Mouse (Mus musculus) right cerebral cortex, adult 18-20 months (tissue): ENCODE measurements around the gene Runx3.

Experiments
- DNase-seq: peaks from one replicate; pipeline ENCODE4 v3.0.0; 2022; ENCODE audit warnings: mixed read lengths

Gene Runx3

DNA sequence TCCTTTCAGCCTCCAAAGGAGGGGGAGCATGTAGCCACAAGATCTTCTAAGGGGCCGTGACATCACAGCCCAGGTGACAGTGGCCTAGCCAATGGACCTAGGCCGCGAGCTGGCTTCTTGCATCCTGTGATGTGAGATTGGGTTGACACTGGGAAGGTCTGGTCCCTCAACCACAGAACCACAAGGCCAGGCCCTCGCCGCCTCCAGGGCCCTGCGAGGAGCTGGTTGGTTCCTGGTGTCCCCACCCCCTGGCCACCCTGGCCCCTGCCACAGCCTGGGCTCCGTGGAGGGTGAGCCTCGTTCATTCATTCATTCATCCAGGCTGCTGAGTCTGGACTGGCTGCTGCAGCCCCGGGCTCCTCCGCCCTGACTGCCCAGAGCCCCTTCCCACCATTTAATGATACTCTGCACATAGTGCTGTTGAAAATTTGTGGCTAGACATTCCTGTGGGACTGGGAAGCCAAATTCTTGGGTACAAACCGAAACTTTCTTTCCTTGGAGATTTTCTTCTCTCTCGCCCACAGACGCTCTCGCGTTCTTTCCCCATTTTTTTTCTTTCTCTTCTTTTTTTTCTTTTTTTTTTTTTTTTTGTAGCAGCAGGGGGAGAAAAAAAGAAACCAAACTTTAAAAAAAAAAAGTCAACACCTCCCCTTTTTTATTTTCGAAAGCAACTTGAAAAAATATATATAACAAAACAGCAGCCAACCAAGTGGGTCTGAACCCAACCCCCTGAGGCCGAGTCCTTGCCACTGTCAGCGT is at the start of gene Runx3:
Gene Runx3 (plus strand): TSS at position 311 of the 759 bp plus-strand sequence.
- no peak for DNase-seq

- DNase-seq: no peak
Observed at GRCm38 (mm10) chr4:135072671-135073070, 47.8 kb upstream of the Runx3 start.

GRCm38 (mm10) chr4:135073523-135073922 is 46.9 kb upstream of the Runx3 start:
- DNase-seq: no peak

DNA sequence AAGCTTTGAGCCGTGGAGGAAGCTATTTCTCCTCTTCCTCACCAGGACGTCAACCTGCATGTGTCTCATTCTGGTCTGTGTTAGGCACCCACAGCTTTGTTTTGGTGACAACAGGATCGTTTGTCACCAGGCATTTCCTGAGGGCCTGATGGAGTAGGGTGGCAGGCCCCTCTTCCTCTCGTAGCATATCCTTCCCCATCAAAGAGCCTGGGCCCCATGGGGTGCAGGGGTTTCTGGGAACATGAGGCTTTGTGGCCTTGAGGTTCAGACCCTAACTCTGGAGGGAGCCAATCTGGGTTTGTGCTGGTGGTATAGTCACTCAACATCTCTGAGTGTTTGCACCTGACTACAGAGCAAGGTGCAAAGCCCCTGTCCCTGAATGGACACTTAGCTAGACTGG is 45.8 kb upstream of the Runx3 start:
- no peak for DNase-seq

- no peak for DNase-seq
Observed at GRCm38 (mm10) chr4:135075360-135075759, 45.1 kb upstream of the Runx3 start.

GRCm38 (mm10) chr4:135076611-135077010 is 43.8 kb upstream of the Runx3 start:
- DNase-seq: no peak

GRCm38 (mm10) chr4:135077196-135077595 is 43.3 kb upstream of the Runx3 start:
- DNase-seq: no peak

DNA sequence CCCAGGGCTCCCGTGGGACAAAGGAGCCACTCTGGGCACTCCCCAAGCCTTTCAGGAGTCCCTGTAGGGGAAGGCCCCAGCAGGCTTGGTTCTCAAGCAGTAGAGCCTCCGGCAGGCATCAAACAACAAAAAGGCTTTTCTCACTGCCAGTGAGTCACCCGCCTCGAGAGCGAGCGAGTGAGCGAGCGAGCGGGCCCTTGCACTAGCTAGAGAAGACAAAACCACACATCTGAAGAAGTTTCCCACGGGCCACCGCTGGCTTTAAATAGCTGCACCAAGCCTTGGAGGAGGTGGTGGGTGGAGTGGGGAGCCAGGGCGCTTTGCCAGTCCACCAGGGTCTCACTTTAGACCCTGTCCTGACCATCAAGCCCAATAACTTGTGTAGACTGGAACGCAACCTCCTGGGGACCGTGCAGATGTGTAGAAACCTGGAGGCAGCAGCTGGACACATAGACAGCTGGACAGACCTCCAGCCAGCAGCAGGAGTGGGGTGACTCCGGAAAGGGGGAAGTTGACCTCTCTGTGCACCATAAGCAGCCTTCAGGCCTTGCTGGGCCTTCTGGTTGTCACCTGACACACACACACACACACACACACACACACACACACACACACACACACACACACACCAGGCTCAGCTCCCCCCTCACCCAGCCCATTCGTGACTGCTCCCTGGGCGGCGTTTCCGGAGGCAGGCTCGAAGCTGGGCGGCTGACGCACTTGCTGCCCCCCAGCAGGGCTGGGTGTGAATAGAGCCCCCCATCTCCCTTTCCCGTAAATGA is 40.4 kb upstream of the Runx3 start:
- DNase-seq: no peak

- DNase-seq: no peak
Observed at GRCm38 (mm10) chr4:135080641-135080920, 39.9 kb upstream of the Runx3 start.

DNA sequence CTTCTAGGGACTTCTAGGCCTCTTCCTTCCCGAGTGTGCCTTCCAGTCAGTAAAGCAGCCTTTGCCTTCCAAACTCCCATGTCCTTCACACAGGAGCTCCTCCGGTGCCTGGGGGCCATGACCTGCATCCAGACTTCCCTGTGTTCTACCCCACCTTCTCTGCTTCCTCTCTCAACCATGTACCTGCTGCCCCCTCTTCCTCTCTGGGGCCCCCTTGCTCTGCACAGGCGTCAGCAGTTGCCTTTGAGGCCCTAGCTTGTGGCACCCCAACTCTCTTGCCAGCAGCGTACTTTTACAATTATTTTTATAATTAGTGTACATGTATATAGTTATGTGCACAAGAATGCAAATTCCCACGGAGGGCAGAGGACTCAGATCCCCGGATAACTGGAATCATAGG is 37.4 kb upstream of the Runx3 start:
- no peak for DNase-seq

GRCm38 (mm10) chr4:135085077-135085853 is 35.2 kb upstream of the Runx3 start:
- DNase-seq: no peak

- no peak for DNase-seq
Observed at GRCm38 (mm10) chr4:135090613-135091012, 29.8 kb upstream of the Runx3 start.

- no peak for DNase-seq
Observed at GRCm38 (mm10) chr4:135092871-135093270, 27.6 kb upstream of the Runx3 start.

GRCm38 (mm10) chr4:135095693-135096092 is 24.8 kb upstream of the Runx3 start:
- no peak for DNase-seq

- DNase-seq: no peak
Observed at GRCm38 (mm10) chr4:135097910-135098891, 22.3 kb upstream of the Runx3 start.

- DNase-seq: no peak
Observed at GRCm38 (mm10) chr4:135102019-135102740, 18.3 kb upstream of the Runx3 start.

DNA sequence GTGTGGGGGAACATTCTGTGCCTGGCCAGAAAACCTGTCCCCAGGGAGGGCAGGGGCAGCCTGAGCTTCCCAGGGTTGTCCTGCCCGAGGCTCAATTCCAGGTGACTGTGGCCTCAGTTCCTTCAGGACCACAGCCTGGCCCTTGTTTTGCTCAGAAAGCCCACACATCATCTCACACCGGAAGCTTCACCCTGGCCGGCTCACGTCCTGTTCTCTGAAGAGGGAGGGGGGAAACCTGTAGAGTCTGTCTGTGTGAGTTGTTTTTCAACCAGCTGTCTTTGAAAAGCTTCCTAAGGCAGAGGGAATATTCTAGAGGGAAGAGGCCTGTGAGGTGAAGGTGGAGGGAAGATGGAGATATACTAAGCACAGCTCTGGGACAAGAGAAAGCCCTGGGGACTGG is 17.7 kb upstream of the Runx3 start:
- no peak for DNase-seq

DNA sequence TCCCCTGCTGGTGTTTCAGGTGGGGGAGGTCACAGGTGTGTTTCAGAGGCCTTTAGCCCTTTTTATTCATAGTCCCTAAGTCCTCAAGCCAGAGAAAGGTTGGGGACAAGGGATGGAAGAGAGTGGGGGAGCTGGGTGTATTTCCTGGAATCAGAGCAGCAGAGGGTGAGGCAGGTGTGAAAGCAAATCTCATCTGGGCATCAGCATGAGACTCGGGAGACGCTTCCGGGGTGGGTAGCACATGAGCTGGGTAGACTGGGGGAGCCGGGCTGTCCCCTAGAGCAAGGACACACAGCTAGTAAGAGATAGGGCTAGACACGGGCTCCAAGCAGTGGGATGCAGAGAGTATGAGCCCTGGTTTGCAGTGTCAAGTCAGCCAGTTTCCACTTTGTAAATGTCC is 16.7 kb upstream of the Runx3 start:
- no peak for DNase-seq

- no peak for DNase-seq
Observed at GRCm38 (mm10) chr4:135106968-135107367, 13.5 kb upstream of the Runx3 start.

GRCm38 (mm10) chr4:135108666-135109065 is 11.8 kb upstream of the Runx3 start:
- DNase-seq: no peak

DNA sequence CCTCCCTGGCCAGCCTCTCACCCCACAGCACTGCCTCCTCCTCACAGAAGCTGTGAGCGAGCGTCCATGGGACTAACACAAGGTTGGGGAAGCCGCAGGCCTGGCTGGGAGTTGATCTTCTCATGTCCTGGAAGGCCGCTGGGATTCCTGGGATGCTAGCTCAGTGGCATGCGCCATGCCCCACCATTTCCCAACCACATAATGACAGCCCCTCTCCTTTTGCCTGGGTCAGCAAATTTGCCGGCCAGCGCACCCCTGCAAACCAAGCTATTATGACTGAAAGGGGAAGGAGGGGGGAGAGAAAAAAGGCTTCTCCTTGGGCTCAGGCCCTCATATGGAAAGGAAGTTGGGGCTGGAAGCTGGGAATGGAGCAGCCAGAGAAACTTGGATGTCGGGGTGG is 6.8 kb upstream of the Runx3 start:
- no peak for DNase-seq

DNA sequence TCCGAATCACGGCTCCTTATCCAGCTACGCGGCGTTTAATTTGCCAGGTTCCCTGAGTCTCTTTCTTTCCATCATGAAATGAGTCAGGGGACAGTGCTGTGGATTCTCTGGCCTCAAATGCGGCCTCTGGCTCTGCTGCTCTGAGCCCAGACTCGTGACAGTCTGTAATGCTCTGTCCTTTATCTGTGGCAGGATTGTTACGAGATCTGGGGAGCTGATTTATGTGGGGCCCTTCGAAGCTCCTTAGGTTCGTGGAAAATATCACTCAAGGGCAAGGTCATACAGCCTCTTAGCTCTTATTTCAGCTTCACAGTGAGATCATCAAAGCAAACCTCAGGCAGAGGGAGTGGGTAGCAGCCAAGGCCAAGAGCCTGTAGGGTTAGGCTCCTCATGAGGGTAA is 6.2 kb upstream of the Runx3 start:
- no peak for DNase-seq
